Mouse (Mus musculus): ENCODE measurements around the gene Rhbdl1. TPM values are rescaled to one million over a fixed set of nuclear protein-coding genes. Genes with fewer than 3 reads are reported as not detected.
A peak's percentile ranks its signal among the peaks of the same experiment; 100 is the strongest.
"Not testable (repeated sequence)": the region's sequence is repeated elsewhere in the genome, so short reads cannot be mapped to it uniquely, and the experiment has no call there.

Rhbdl1 gene
- total RNA-seq, 1 experiment = 1.1 TPM

DNA sequence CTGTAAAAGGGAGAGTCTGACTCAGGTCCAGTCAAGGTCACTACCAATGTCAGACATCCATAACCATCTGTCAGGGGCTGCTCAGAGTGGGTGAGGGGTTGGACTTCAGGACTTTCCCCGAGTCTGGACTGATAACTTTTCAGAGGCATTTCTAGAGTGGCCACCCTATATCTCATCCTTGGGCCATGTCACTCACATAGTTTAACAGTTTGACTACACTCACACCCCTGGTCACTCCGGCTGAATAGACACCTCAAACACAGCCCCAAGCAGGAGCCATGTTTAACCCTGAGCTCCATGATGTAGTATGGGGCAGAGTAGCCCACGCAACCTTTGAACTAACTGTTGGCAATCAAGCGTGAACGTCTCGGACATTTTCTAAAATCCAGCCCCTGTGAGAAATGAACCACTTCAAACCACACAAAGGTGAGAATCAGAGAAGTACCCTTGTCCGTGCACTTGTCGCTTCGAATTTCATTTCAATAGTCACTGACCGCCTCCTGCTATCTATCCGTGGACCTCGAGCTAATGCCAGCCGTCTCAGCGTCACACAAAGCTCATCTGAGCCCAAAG lies 37.1 kb upstream of the Rhbdl1 start:
- no peak for DNase-seq (ENCODE audit: low read depth, low spot score)
- H3K9me3 ChIP-seq (ENCODE audit: control insufficient read depth, insufficient read depth, low read depth, low read length) = no peaks in the 10 kb centered on the region
- H3K27ac ChIP-seq (ENCODE audit: insufficient read depth, low read depth, low read length, poor library complexity, severe bottlenecking) = no peak overlapping the region
- H3K4me1 ChIP-seq (ENCODE audit: control insufficient read depth in 2 of 2, insufficient read depth in 2 of 2, low read length in 2 of 2, poor library complexity in 1 of 2) = peaks cover 0 to 19% of the 10 kb centered on the region in 2 experiments; a peak in 2 of 4 replicates
- TF ChIP-seq ZC3H11A (IDR thresholded peaks at IDR 0.05; ENCODE audit: borderline replicate concordance, low read depth, low read length) = no peak
- TF ChIP-seq CHD2 (IDR thresholded peaks at IDR 0.05; ENCODE audit: low read depth, low read length) = no peak
- TF ChIP-seq ZNF384 (IDR thresholded peaks at IDR 0.05; ENCODE audit: low read depth, low read length) = no peak
- TF ChIP-seq HCFC1 (IDR thresholded peaks at IDR 0.05; ENCODE audit: borderline replicate concordance, insufficient read depth, low read length) = no peak
- TF ChIP-seq MAFK (IDR thresholded peaks at IDR 0.05; ENCODE audit: insufficient read depth, low read depth, low read length) = no peak
- H3K36me3 ChIP-seq (ENCODE audit: control insufficient read depth, insufficient read depth, low read length, poor library complexity, severe bottlenecking) = peaks cover 12% of the 10 kb centered on the region
- in situ Hi-C loops (cut with MboI; ENCODE audit: low sequenced_read_pairs in 2 of 2, unreplicated experiment in 2 of 2) = no loop called here
- H3K4me3 ChIP-seq (ENCODE audit: insufficient read depth in 1 of 2, low read depth in 1 of 2, low read length in 2 of 2, poor library complexity in 1 of 2, severe bottlenecking in 1 of 2) = peak overlapping the region; percentile 66 to 82
- H3K9ac ChIP-seq (ENCODE audit: insufficient read depth, low read depth, low read length, poor library complexity, severe bottlenecking) = peak overlapping the region; percentile 25; the same call in 1 of the 2 replicates

DNA sequence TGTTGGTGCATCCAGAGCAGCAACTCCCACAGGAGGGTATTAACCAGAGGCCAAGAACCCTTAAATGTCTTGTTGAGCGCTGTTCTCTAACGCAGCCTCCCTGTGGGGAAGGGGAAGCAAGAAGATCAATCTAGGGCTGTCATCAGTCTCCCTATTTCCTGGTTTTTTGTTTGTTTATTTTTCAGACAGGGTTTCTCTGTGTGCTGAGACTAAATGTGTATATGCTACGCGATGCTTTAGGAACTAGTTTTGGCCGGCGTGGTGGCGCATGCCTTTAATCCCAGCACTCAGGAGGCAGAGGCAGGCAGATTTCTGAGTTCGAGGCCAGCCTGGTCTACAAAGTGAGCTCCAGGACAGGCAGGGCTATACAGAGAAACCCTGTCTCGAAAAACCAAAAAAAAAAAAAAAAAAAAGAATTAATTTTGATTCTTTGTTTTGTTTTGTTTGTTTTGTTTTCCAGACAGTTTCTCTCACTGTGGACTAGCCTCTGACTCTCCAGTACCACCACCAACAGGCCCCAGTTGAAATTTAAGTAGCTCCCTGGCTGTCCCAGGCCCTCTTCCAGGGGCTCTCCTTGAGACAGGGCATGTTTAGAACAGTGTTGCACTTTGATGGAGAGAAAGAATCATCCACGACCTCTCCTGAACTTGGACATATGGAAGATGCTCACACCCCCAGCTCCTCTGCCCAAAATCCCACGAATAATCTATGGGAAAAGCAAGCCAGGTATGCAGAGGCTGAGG lies 36.5 kb upstream of the Rhbdl1 start:
- H3K4me3 ChIP-seq (ENCODE audit: insufficient read depth in 1 of 2, low read depth in 1 of 2, low read length in 2 of 2, poor library complexity in 1 of 2, severe bottlenecking in 1 of 2) = no peak overlapping the region
- in situ Hi-C loops (cut with MboI; ENCODE audit: low sequenced_read_pairs in 2 of 2, unreplicated experiment in 2 of 2) = no loop called here
- no peaks in the 10 kb centered on the region for H3K9me3 ChIP-seq (ENCODE audit: control insufficient read depth, insufficient read depth, low read depth, low read length)
- peaks cover 4 to 16% of the 10 kb centered on the region in 2 experiments; a peak in 3 of 4 replicates for H3K4me1 ChIP-seq (ENCODE audit: control insufficient read depth in 2 of 2, insufficient read depth in 2 of 2, low read length in 2 of 2, poor library complexity in 1 of 2)
- no peak for DNase-seq (ENCODE audit: low read depth, low spot score)
- no peak overlapping the region for H3K9ac ChIP-seq (ENCODE audit: insufficient read depth, low read depth, low read length, poor library complexity, severe bottlenecking)
- no peak overlapping the region for H3K27ac ChIP-seq (ENCODE audit: insufficient read depth, low read depth, low read length, poor library complexity, severe bottlenecking)
- no peak for TF ChIP-seq MAFK (IDR thresholded peaks at IDR 0.05; ENCODE audit: insufficient read depth, low read depth, low read length)
- H3K36me3 ChIP-seq (ENCODE audit: control insufficient read depth, insufficient read depth, low read length, poor library complexity, severe bottlenecking) = peaks cover 10% of the 10 kb centered on the region

DNA sequence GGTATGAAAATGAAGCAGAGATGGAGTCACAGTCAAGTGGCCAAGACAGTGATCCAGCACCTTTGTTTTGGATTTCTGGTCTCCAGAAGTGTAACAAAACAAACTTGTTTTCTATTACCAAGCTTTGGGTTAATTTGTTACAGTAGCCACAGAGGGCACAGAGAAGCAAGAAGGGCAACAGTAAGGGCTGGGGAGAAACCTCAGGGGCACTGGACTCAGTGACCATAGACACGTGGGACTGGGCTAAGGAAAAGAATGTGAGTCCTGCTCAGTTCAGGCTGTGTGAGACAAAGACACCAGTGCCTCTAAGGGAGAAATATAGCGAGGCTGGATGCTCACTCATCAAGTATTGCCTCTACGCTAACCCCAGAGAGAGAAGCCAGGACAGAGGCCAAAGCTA lies 35.6 kb upstream of the Rhbdl1 start:
- Histone ChIP-seq H3K36me3 (ENCODE audit: control insufficient read depth, insufficient read depth, low read length, poor library complexity, severe bottlenecking) (peaks cover 1% of the 10 kb centered on the region; the same call in 1 of the 2 replicates), H3K4me1 (ENCODE audit: control insufficient read depth in 2 of 2, insufficient read depth in 2 of 2, low read length in 2 of 2, poor library complexity in 1 of 2) (peaks cover 4 to 15% of the 10 kb centered on the region in 2 experiments; a peak in 3 of 4 replicates), H3K9me3 (ENCODE audit: control insufficient read depth, insufficient read depth, low read depth, low read length) (no peaks in the 10 kb centered on the region), H3K27ac (ENCODE audit: insufficient read depth, low read depth, low read length, poor library complexity, severe bottlenecking) (no peak overlapping the region), H3K9ac (ENCODE audit: insufficient read depth, low read depth, low read length, poor library complexity, severe bottlenecking) (no peak overlapping the region), H3K4me3 (ENCODE audit: insufficient read depth in 1 of 2, low read depth in 1 of 2, low read length in 2 of 2, poor library complexity in 1 of 2, severe bottlenecking in 1 of 2) (no peak overlapping the region)
- TF ChIP-seq CHD2 (IDR thresholded peaks at IDR 0.05; ENCODE audit: low read depth, low read length) (no peak), ZNF384 (IDR thresholded peaks at IDR 0.05; ENCODE audit: low read depth, low read length) (no peak), MAFK (IDR thresholded peaks at IDR 0.05; ENCODE audit: insufficient read depth, low read depth, low read length) (no peak), ZC3H11A (IDR thresholded peaks at IDR 0.05; ENCODE audit: borderline replicate concordance, low read depth, low read length) (no peak), HCFC1 (IDR thresholded peaks at IDR 0.05; ENCODE audit: borderline replicate concordance, insufficient read depth, low read length) (no peak)
- in situ Hi-C loops (cut with MboI; ENCODE audit: low sequenced_read_pairs in 2 of 2, unreplicated experiment in 2 of 2) = no loop called here
- no peak for DNase-seq (ENCODE audit: low read depth, low spot score)

DNA sequence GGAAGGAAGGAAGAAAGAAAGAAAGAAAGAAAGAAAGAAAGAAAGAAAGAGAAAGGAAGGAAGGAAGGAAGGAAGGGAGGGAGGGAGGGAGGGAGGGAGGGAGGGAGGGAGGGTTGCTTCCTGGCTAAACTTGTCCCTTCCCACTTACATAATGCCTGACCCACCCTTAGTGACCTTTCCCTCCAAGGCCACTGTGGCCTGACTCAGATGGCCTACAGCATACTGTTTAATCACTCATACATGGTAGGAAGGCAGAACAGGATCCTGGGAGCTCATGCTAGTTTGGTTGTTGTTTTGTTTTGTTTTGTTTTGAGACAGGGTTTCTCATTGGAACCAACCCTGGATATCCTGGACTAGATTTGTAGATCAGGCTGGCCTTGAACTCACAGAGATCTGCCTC lies 34.5 kb upstream of the Rhbdl1 start:
- H3K9me3 ChIP-seq (ENCODE audit: control insufficient read depth, insufficient read depth, low read depth, low read length); in situ Hi-C loops (cut with MboI; ENCODE audit: low sequenced_read_pairs in 2 of 2, unreplicated experiment in 2 of 2); DNase-seq (ENCODE audit: low read depth, low spot score); H3K4me3 ChIP-seq (ENCODE audit: insufficient read depth in 1 of 2, low read depth in 1 of 2, low read length in 2 of 2, poor library complexity in 1 of 2, severe bottlenecking in 1 of 2); H3K36me3 ChIP-seq (ENCODE audit: control insufficient read depth, insufficient read depth, low read length, poor library complexity, severe bottlenecking); H3K27ac ChIP-seq (ENCODE audit: insufficient read depth, low read depth, low read length, poor library complexity, severe bottlenecking); H3K9ac ChIP-seq (ENCODE audit: insufficient read depth, low read depth, low read length, poor library complexity, severe bottlenecking): not testable (repeated sequence)
- peaks cover 4 to 16% of the 10 kb centered on the region in 2 experiments; a peak in 3 of 4 replicates for H3K4me1 ChIP-seq (ENCODE audit: control insufficient read depth in 2 of 2, insufficient read depth in 2 of 2, low read length in 2 of 2, poor library complexity in 1 of 2)

DNA sequence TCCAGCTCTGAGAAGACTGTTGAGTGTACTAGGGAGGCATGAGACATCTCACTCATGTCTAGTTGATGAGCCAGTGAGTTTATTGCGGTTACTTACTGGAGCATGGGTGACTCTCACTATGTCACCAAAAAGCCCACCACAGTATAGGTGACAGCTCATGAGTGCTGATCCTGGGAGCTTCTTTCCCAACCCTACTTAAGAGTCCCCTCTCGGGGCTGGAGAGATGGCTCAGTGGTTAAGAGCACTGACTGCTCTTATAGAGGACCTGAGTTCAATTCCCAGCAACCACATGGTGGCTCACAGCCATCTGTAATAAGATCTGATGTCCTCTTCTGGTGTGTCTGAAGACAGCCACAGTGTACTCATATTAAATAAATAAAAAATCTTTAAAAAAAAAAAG lies 32.9 kb upstream of the Rhbdl1 start:
- Histone ChIP-seq H3K9ac (ENCODE audit: insufficient read depth, low read depth, low read length, poor library complexity, severe bottlenecking) (no peak overlapping the region), H3K27ac (ENCODE audit: insufficient read depth, low read depth, low read length, poor library complexity, severe bottlenecking) (no peak overlapping the region), H3K9me3 (ENCODE audit: control insufficient read depth, insufficient read depth, low read depth, low read length) (no peaks in the 10 kb centered on the region), H3K4me1 (ENCODE audit: control insufficient read depth in 2 of 2, insufficient read depth in 2 of 2, low read length in 2 of 2, poor library complexity in 1 of 2) (peaks cover 4 to 16% of the 10 kb centered on the region in 2 experiments; a peak in 2 of 4 replicates), H3K36me3 (ENCODE audit: control insufficient read depth, insufficient read depth, low read length, poor library complexity, severe bottlenecking) (no peaks in the 10 kb centered on the region), H3K4me3 (ENCODE audit: insufficient read depth in 1 of 2, low read depth in 1 of 2, low read length in 2 of 2, poor library complexity in 1 of 2, severe bottlenecking in 1 of 2) (no peak overlapping the region)
- in situ Hi-C loops (cut with MboI; ENCODE audit: low sequenced_read_pairs in 2 of 2, unreplicated experiment in 2 of 2) = no loop called here
- TF ChIP-seq CHD2 (IDR thresholded peaks at IDR 0.05; ENCODE audit: low read depth, low read length) (no peak), HCFC1 (IDR thresholded peaks at IDR 0.05; ENCODE audit: borderline replicate concordance, insufficient read depth, low read length) (no peak), ZNF384 (IDR thresholded peaks at IDR 0.05; ENCODE audit: low read depth, low read length) (no peak), ZC3H11A (IDR thresholded peaks at IDR 0.05; ENCODE audit: borderline replicate concordance, low read depth, low read length) (no peak), MAFK (IDR thresholded peaks at IDR 0.05; ENCODE audit: insufficient read depth, low read depth, low read length) (no peak)
- DNase-seq (ENCODE audit: low read depth, low spot score) = no peak

Measured in ES-E14 (cell line).